Comparison of ENCODE assay signal across 8 mouse cellular contexts in genomic region chr7:105787285-105788140, GRCm38 (mm10). TPM values are rescaled to one million over a fixed set of nuclear protein-coding genes. Genes with fewer than 3 reads are reported as not detected.
DNase-seq lines count a peak whose midpoint lies in the region; ATAC-seq and TF ChIP-seq lines count a peak whose summit lies in the region.

Dchs1 (minus strand) TSS chr7:105787654.

- no peak for DNase-seq in layer of hippocampus, adult 18-20 months (ENCODE audit: low spot score in 2 of 2)
- no peak for DNase-seq in layer of hippocampus, adult 11-12 months (ENCODE audit: low spot score)
- no peak for DNase-seq in adrenal gland, postnatal 4 days (ENCODE audit: low spot score in 2 of 2)
- DNase-seq in hindbrain, postnatal 0 days (ENCODE audit: low spot score), result peak; percentile 75
- DNase-seq in liver, postnatal 0 days, result no peak
- no peak for DNase-seq in testis, postnatal 10 days (ENCODE audit: low spot score)

- peak within 1 kb of the TSS; percentile 95 for H3K4me3 ChIP-seq in forebrain, embryonic 12.5 days (replicated peaks)
- H3K4me3 ChIP-seq in hindbrain, postnatal 0 days (ENCODE audit: low read length), result peak within 1 kb of the TSS; percentile 96
- H3K4me3 ChIP-seq in liver, postnatal 0 days (ENCODE audit: low read depth, low read length), result peak within 1 kb of the TSS; percentile 48
- peak within 1 kb of the TSS; percentile 83 for H3K4me3 ChIP-seq in stomach, embryonic 14.5 days (ENCODE audit: low read depth, low read length)

- peak within 1 kb of the TSS; percentile 78 for H3K4me2 ChIP-seq in forebrain, embryonic 12.5 days
- peak within 1 kb of the TSS; percentile 84 for H3K4me2 ChIP-seq in hindbrain, postnatal 0 days (ENCODE audit: low read depth, low read length)
- H3K4me2 ChIP-seq in liver, postnatal 0 days (ENCODE audit: low read depth, low read length), result peak within 1 kb of the TSS; percentile 67
- H3K4me2 ChIP-seq in stomach, embryonic 14.5 days (replicated peaks; ENCODE audit: low read depth, low read length), result peak within 1 kb of the TSS; percentile 70

- peaks cover 46% of the 10 kb centered on the region for H3K4me1 ChIP-seq in forebrain, embryonic 12.5 days
- peaks cover 32% of the 10 kb centered on the region for H3K4me1 ChIP-seq in hindbrain, postnatal 0 days (ENCODE audit: insufficient read depth, low read length)
- H3K4me1 ChIP-seq in liver, postnatal 0 days (ENCODE audit: insufficient read depth), result 0 out of 2 replicates have a peak, but pooled peaks cover 4% of the 10 kb centered on the region
- peaks cover 23% of the 10 kb centered on the region for H3K4me1 ChIP-seq in stomach, embryonic 14.5 days (ENCODE audit: control insufficient read depth, insufficient read depth, low read length)

- H3K36me3 ChIP-seq in forebrain, embryonic 12.5 days (replicated peaks), result peaks cover 19% of the 10 kb centered on the region; the same call in 1 of the 2 replicates
- H3K36me3 ChIP-seq in hindbrain, postnatal 0 days (ENCODE audit: insufficient read depth, low read length), result peaks cover 6% of the 10 kb centered on the region; the same call in 1 of the 2 replicates
- no peaks in the 10 kb centered on the region for H3K36me3 ChIP-seq in liver, postnatal 0 days (replicated peaks; ENCODE audit: insufficient read depth, low read length)
- no peaks in the 10 kb centered on the region for H3K36me3 ChIP-seq in stomach, embryonic 14.5 days (ENCODE audit: control insufficient read depth, insufficient read depth, low read length)

- no peak for TF ChIP-seq CTCF in hindbrain, postnatal 0 days (IDR thresholded peaks at IDR 0.05; ENCODE audit: low read depth)
- TF ChIP-seq CTCF in liver, postnatal 0 days (IDR thresholded peaks at IDR 0.05; ENCODE audit: low read depth), result no peak

- H3K27ac ChIP-seq in forebrain, embryonic 12.5 days, result peak within 1 kb of the TSS; percentile 95
- peak within 1 kb of the TSS; percentile 97 for H3K27ac ChIP-seq in hindbrain, postnatal 0 days
- H3K27ac ChIP-seq in liver, postnatal 0 days (ENCODE audit: low read depth), result 0 out of 2 replicates have a peak within 1 kb of the TSS, but pooled peaks have one; percentile 24
- H3K27ac ChIP-seq in stomach, embryonic 14.5 days (ENCODE audit: low read length), result peak within 1 kb of the TSS; percentile 89

- H3K27me3 ChIP-seq in forebrain, embryonic 12.5 days, result no peaks in the 10 kb centered on the region
- H3K27me3 ChIP-seq in hindbrain, postnatal 0 days (ENCODE audit: insufficient read depth, low read length), result no peaks in the 10 kb centered on the region
- peaks cover 35% of the 10 kb centered on the region for H3K27me3 ChIP-seq in liver, postnatal 0 days (ENCODE audit: insufficient read depth, low read length)
- no peaks in the 10 kb centered on the region for H3K27me3 ChIP-seq in stomach, embryonic 14.5 days (ENCODE audit: control insufficient read depth, insufficient read depth, low read length)

- ATAC-seq in forebrain, embryonic 12.5 days (ENCODE audit: low FRiP score), result peak; percentile 80
- peak; percentile 77 for ATAC-seq in hindbrain, postnatal 0 days
- ATAC-seq in liver, postnatal 0 days, result peak; percentile 34
- ATAC-seq in stomach, embryonic 14.5 days (ENCODE audit: insufficient number of reproducible peaks, insufficient read depth, low FRiP score, low read depth), result peak; percentile 82

- WGBS in forebrain, embryonic 12.5 days, result 1% methylated on average over 71 of the region's 97 CpGs
- under 1% methylated on average over 68 of the region's 97 CpGs for WGBS in hindbrain, postnatal 0 days
- 7% methylated on average over 63 of the region's 97 CpGs for WGBS in liver, postnatal 0 days (ENCODE audit: insufficient replicate concordance)
- under 1% methylated on average over 63 of the region's 97 CpGs for WGBS in stomach, embryonic 14.5 days

- peak within 1 kb of the TSS; percentile 99 for H3K9ac ChIP-seq in forebrain, embryonic 12.5 days
- peak within 1 kb of the TSS; percentile 99 for H3K9ac ChIP-seq in hindbrain, postnatal 0 days (replicated peaks; ENCODE audit: low read length)
- peak within 1 kb of the TSS; percentile 45 for H3K9ac ChIP-seq in liver, postnatal 0 days (replicated peaks)
- peak within 1 kb of the TSS; percentile 98 for H3K9ac ChIP-seq in stomach, embryonic 14.5 days (replicated peaks; ENCODE audit: low read depth, low read length)

- no peak for TF ChIP-seq EP300 in liver, postnatal 0 days (IDR thresholded peaks at IDR 0.05; ENCODE audit: low read depth)

- no peaks in the 10 kb centered on the region for H3K9me3 ChIP-seq in forebrain, embryonic 12.5 days
- no peaks in the 10 kb centered on the region for H3K9me3 ChIP-seq in hindbrain, postnatal 0 days (ENCODE audit: low read length)
- no peaks in the 10 kb centered on the region for H3K9me3 ChIP-seq in liver, postnatal 0 days (ENCODE audit: low read length)
- no peaks in the 10 kb centered on the region for H3K9me3 ChIP-seq in stomach, embryonic 14.5 days (ENCODE audit: control insufficient read depth, low read depth, low read length)

RNA-seq across cellular contexts. Expression of gene Dchs1, which starts in this region (rescaled TPM):
- 10 to 100 TPM; 10.9 to 11.8 TPM for total RNA-seq in layer of hippocampus, adult 18-20 months (2021)
- total RNA-seq in adrenal gland, postnatal 4 days (2021), result 10 to 100 TPM; 23.7 to 29.4 TPM
- polyA plus RNA-seq in forebrain, embryonic 12.5 days (2016; fragmentation: Nextera tagmentation; extraction: Ambion mirVana), result 22.9 and 25.0 TPM in 2 replicates
- total RNA-seq in hindbrain, postnatal 0 days (2014; rRNA removed), result 96.9 and 109 TPM in 2 replicates
- 6.0 and 6.6 TPM in 2 replicates for polyA plus RNA-seq in hindbrain, postnatal 0 days (2015; fragmentation: Nextera tagmentation; extraction: Ambion mirVana)
- 0.45 and 0.58 TPM in 2 replicates for polyA plus RNA-seq in liver, postnatal 0 days (2015; fragmentation: Nextera tagmentation; extraction: Ambion mirVana)
- polyA plus RNA-seq in stomach, embryonic 14.5 days (2014; fragmentation: Nextera tagmentation; extraction: Ambion mirVana), result 18.7 and 20.5 TPM in 2 replicates

Comparison
In these comparisons a context has a peak if more than half of its experiments do, and no peak if none do; other contexts are left out.
1. Peak in ATAC-seq, H3K4me3 ChIP-seq, H3K27ac ChIP-seq, H3K9ac ChIP-seq and H3K4me2 ChIP-seq in liver, postnatal 0 days; RNA of the gene not detected or under 1 TPM.
2. H3K27ac ChIP-seq: peak in every context shown above with its lines; median percentile 97 in hindbrain, postnatal 0 days; 95 in forebrain, embryonic 12.5 days; 89 in stomach, embryonic 14.5 days; 24 in liver, postnatal 0 days.
3. H3K9ac ChIP-seq: peak in every context shown above with its lines; median percentile 99 in forebrain, embryonic 12.5 days; 99 in hindbrain, postnatal 0 days; 98 in stomach, embryonic 14.5 days; 45 in liver, postnatal 0 days.